Mouse (Mus musculus): ENCODE measurements around the gene Cebpg.

DNA sequence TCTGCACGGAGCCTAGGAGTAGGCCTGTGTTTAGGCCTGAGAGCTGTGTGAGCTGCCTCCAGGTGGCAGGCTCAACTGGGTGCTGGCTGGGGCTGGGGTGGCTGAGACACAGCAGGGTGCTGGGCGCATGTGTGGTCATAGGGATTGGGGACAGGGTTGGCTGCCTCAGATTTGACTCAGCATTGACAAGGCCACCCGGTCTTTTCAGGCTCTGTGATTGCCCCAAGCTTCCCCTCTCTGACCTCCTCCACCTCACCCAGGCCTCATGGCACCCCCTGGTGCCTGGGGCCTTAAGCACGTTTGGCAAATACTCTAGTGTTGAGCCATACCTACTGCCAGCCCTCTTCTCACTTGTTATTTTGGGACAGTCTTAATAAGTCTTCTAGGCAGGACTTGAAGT lies 33.1 kb downstream of the Cebpg start:
- TF ChIP-seq CTCF (IDR thresholded peaks at IDR 0.05; ENCODE audit: low read depth, low read length) (no peak), POLR2AphosphoS5 (IDR thresholded peaks at IDR 0.05; ENCODE audit: insufficient replicate concordance, low read depth, low read length) (no peak), GATA1 (IDR thresholded peaks at IDR 0.05; ENCODE audit: borderline replicate concordance, low read length) (no peak), TAL1 (conservative IDR thresholded peaks at IDR 0.05; ENCODE audit: low read depth, low read length) (no peak), GATA2 (IDR thresholded peaks at IDR 0.05; ENCODE audit: borderline replicate concordance, low read depth, low read length) (no peak)

Measured in G1E (cell line).